Mouse (Mus musculus) heart, embryonic 11.5 days (tissue): ENCODE data around the gene Larp4b. TPM values are rescaled to one million over a fixed set of nuclear protein-coding genes. Genes with fewer than 3 reads are reported as not detected.

Experiments
- ATAC-seq: fragments of 200-750 bp; cut with Nextera tagmentation; replicated peaks from 2 replicates; pipeline ENCODE4 v1.8.0; 2017; ENCODE audit warnings: moderate library complexity; ENCODE audit not compliant: insufficient number of reproducible peaks, low FRiP score, low TSS enrichment
- H3K27ac ChIP-seq: fragments of 300-500 bp; sonication (generic); 2 replicates; pipeline ENCODE4 v1.5.1; 2014; ENCODE audit warnings: mild to moderate bottlenecking, low read depth, low read length
- H3K27me3 ChIP-seq: fragments of 300-500 bp; sonication (generic); 2 replicates; pipeline ENCODE4 v1.6.1; 2014; ENCODE audit warnings: mild to moderate bottlenecking, low read length, mixed read lengths; ENCODE audit not compliant: control insufficient read depth, insufficient read depth
- H3K36me3 ChIP-seq: fragments of 300-500 bp; sonication (generic); 2 replicates; pipeline ENCODE4 v1.6.1; 2014; ENCODE audit warnings: mild to moderate bottlenecking, low read length, moderate library complexity, mixed read lengths; ENCODE audit not compliant: control insufficient read depth, insufficient read depth
- H3K4me1 ChIP-seq: fragments of 300-500 bp; sonication (generic); 2 replicates; pipeline ENCODE4 v1.6.1; 2014; ENCODE audit warnings: low read length; ENCODE audit not compliant: control insufficient read depth, insufficient read depth
- H3K4me2 ChIP-seq: fragments of 300-500 bp; sonication (generic); 2 replicates; pipeline ENCODE4 v1.6.1; 2014; ENCODE audit warnings: mild to moderate bottlenecking, moderate library complexity
- H3K4me3 ChIP-seq: fragments of 300-500 bp; sonication (generic); 2 replicates; pipeline ENCODE4 v1.5.1; 2014; ENCODE audit warnings: low read depth, low read length
- H3K9ac ChIP-seq: fragments of 300-500 bp; sonication (generic); 2 replicates; pipeline ENCODE4 v1.6.1; 2014; ENCODE audit warnings: mild to moderate bottlenecking, low read depth, low read length, moderate library complexity
- H3K9me3 ChIP-seq: fragments of 300-500 bp; sonication (generic); replicated peaks from 2 replicates; pipeline ENCODE4 v1.6.1; 2016; ENCODE audit warnings: low read length; ENCODE audit not compliant: control insufficient read depth
- WGBS: fragments of 180-500 bp; shearing (Covaris S2); extraction: QIAGEN DNeasy Blood & Tissue Kit; methylation state at CpG from one replicate; pipeline ENCODE4 v1.1.7; 2014; ENCODE audit not compliant: insufficient replicate concordance; 5-methylcytosine and 5-hydroxymethylcytosine counted together
- polyA plus RNA-seq: library from polyadenylated mRNA; unstranded; fragments of >200 nt; fragmentation: Nextera tagmentation; extraction: Ambion mirVana; gene quantifications from 2 replicates; pipeline ENCODE4 v1.2.1, GENCODE M21; 2014

Larp4b gene
- polyA plus RNA-seq, 1 experiment from 2014 or later, result 29.6 TPM

- H3K36me3 ChIP-seq, result no peaks in the 10 kb centered on the region; the same call in 1 of the 2 replicates
- H3K27me3 ChIP-seq, result no peaks in the 10 kb centered on the region
- 61% methylated on average over 2 of the region's 2 CpGs for WGBS
- no peak overlapping the region for H3K9ac ChIP-seq
- no peaks in the 10 kb centered on the region for H3K9me3 ChIP-seq
- H3K27ac ChIP-seq, result no peak overlapping the region
- H3K4me2 ChIP-seq, result no peak overlapping the region
- H3K4me3 ChIP-seq, result no peak overlapping the region
- peak; percentile 77 for ATAC-seq
- peaks cover 3% of the 10 kb centered on the region; the same call in 1 of the 2 replicates for H3K4me1 ChIP-seq
Measured at GRCm38 (mm10) chr13:9106992-9107858, 13.5 kb downstream of the Larp4b start.

GRCm38 (mm10) chr13:9113735-9114134 is 20.1 kb downstream of the Larp4b start:
- Histone ChIP-seq H3K4me1 (peaks cover 11% of the 10 kb centered on the region), H3K27ac (no peak overlapping the region), H3K4me2 (no peak overlapping the region), H3K9ac (no peak overlapping the region), H3K36me3 (no peaks in the 10 kb centered on the region), H3K27me3 (no peaks in the 10 kb centered on the region), H3K9me3 (no peaks in the 10 kb centered on the region), H3K4me3 (no peak overlapping the region)
- ATAC-seq, result no peak
- 86% methylated on average over 3 of the region's 3 CpGs for WGBS

- H3K27me3 ChIP-seq, result no peaks in the 10 kb centered on the region
- no peak overlapping the region for H3K4me2 ChIP-seq
- ATAC-seq, result no peak
- H3K27ac ChIP-seq, result no peak overlapping the region
- peaks cover 6% of the 10 kb centered on the region; the same call in 1 of the 2 replicates for H3K36me3 ChIP-seq
- WGBS, result 74% methylated on average over 10 of the region's 10 CpGs
- H3K4me3 ChIP-seq, result no peak overlapping the region
- H3K9ac ChIP-seq, result no peak overlapping the region
- peaks cover 14% of the 10 kb centered on the region for H3K4me1 ChIP-seq
- H3K9me3 ChIP-seq, result no peaks in the 10 kb centered on the region
Measured at GRCm38 (mm10) chr13:9120835-9121542, 27.3 kb downstream of the Larp4b start.

- Histone ChIP-seq H3K4me1 (peaks cover 8% of the 10 kb centered on the region; the same call in 1 of the 2 replicates), H3K9me3 (no peaks in the 10 kb centered on the region), H3K27ac (no peak overlapping the region), H3K9ac (no peak overlapping the region), H3K36me3 (peaks cover 8% of the 10 kb centered on the region; the same call in 1 of the 2 replicates), H3K4me3 (no peak overlapping the region), H3K27me3 (no peaks in the 10 kb centered on the region), H3K4me2 (no peak overlapping the region)
- 78% methylated on average over 4 of the region's 4 CpGs for WGBS
- no peak for ATAC-seq
Measured at GRCm38 (mm10) chr13:9122045-9122444, 28.4 kb downstream of the Larp4b start.

GRCm38 (mm10) chr13:9125193-9125592 is 31.5 kb downstream of the Larp4b start:
- H3K27ac ChIP-seq, result no peak overlapping the region
- peaks cover 15% of the 10 kb centered on the region for H3K4me1 ChIP-seq
- H3K36me3 ChIP-seq, result peaks cover 19% of the 10 kb centered on the region
- no peak overlapping the region for H3K9ac ChIP-seq
- H3K4me3 ChIP-seq, result no peak overlapping the region
- ATAC-seq, result no peak
- no peak overlapping the region for H3K4me2 ChIP-seq
- no peaks in the 10 kb centered on the region for H3K9me3 ChIP-seq
- WGBS, result 77% methylated on average over 7 of the region's 7 CpGs
- no peaks in the 10 kb centered on the region for H3K27me3 ChIP-seq

GRCm38 (mm10) chr13:9127715-9128114 is 34.0 kb downstream of the Larp4b start:
- peak overlapping the region; percentile 80 for H3K27ac ChIP-seq
- no peak; the same call in 1 of the 2 replicates for ATAC-seq
- 60% methylated on average over 4 of the region's 4 CpGs for WGBS
- H3K9ac ChIP-seq, result no peak overlapping the region; the same call in 1 of the 2 replicates
- H3K27me3 ChIP-seq, result no peaks in the 10 kb centered on the region
- peaks cover 19% of the 10 kb centered on the region for H3K36me3 ChIP-seq
- H3K4me3 ChIP-seq, result peak overlapping the region; percentile 29
- peaks cover 10% of the 10 kb centered on the region for H3K4me1 ChIP-seq
- peak overlapping the region; percentile 47 for H3K4me2 ChIP-seq
- H3K9me3 ChIP-seq, result no peaks in the 10 kb centered on the region

GRCm38 (mm10) chr13:9128707-9129314 is 35.1 kb downstream of the Larp4b start:
- Histone ChIP-seq H3K4me1 (peaks cover 10% of the 10 kb centered on the region), H3K4me2 (peak overlapping the region; percentile 47), H3K36me3 (peaks cover 19% of the 10 kb centered on the region), H3K27ac (peak overlapping the region; percentile 78; the same call in 1 of the 2 replicates), H3K4me3 (peak overlapping the region; percentile 29), H3K9ac (peak overlapping the region; percentile 56; the same call in 1 of the 2 replicates), H3K27me3 (no peaks in the 10 kb centered on the region), H3K9me3 (no peaks in the 10 kb centered on the region)
- ATAC-seq, result no peak
- 85% methylated on average over 6 of the region's 6 CpGs for WGBS

- Histone ChIP-seq H3K36me3 (peaks cover 7% of the 10 kb centered on the region; the same call in 1 of the 2 replicates), H3K4me1 (no peaks in the 10 kb centered on the region), H3K9ac (no peak overlapping the region), H3K9me3 (no peaks in the 10 kb centered on the region), H3K27me3 (no peaks in the 10 kb centered on the region), H3K4me2 (no peak overlapping the region), H3K4me3 (no peak overlapping the region), H3K27ac (no peak overlapping the region)
- ATAC-seq, result no peak
- WGBS, result 91% methylated on average over 2 of the region's 2 CpGs
Measured at GRCm38 (mm10) chr13:9134421-9134820, 40.7 kb downstream of the Larp4b start.
